Mouse (Mus musculus): ENCODE data around the gene Traf3ip2. TPM values are rescaled to one million over a fixed set of nuclear protein-coding genes. Genes with fewer than 3 reads are reported as not detected.

The Traf3ip2 gene
- polyA plus RNA-seq (2012; ENCODE audit: insufficient read depth, insufficient read length, missing spikeins) = 8.8 and 11.0 TPM in 2 replicates

DNA sequence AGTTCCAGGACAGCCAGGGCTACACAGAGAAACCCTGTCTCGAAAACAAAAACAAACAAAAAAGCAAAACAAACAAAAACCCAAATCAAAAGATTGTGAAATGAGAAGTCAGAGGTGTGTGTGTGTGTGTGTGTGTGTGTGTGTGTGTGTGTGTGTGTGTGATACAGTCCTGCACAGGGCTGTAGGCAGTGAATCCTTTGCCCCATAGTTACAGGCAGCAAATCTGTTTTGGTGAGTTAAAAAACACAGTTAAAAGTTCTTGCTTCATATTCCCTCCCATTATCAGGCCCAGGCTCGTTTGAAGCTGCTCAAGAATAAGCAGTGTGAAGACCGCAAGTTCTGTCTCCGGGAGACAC, at the start of gene Traf3ip2:
Gene Traf3ip2 (plus strand): TSS at position 302 of the 356 bp plus-strand sequence.
- Histone ChIP-seq H3K27ac (ENCODE audit: insufficient read depth, low read depth, low read length) (0 out of 2 replicates have a peak within 1 kb of the TSS, but pooled peaks have one; percentile 21), H3K4me3 (ENCODE audit: insufficient read depth, low read length) (peak within 1 kb of the TSS; percentile 54), H3K4me1 (ENCODE audit: control insufficient read depth, insufficient read depth, low read length) (peaks cover 3% of the 10 kb centered on the region; the same call in 1 of the 2 replicates)
- TF ChIP-seq POLR2A (IDR thresholded peaks at IDR 0.05; ENCODE audit: borderline replicate concordance, low read depth, low read length) = no peak
- no peak for TF ChIP-seq CTCF (IDR thresholded peaks at IDR 0.05; ENCODE audit: low read depth, low read length)

- no peak overlapping the region for H3K4me3 ChIP-seq (ENCODE audit: insufficient read depth, low read length)
- TF ChIP-seq POLR2A (IDR thresholded peaks at IDR 0.05; ENCODE audit: borderline replicate concordance, low read depth, low read length) (no peak), CTCF (IDR thresholded peaks at IDR 0.05; ENCODE audit: low read depth, low read length) (no peak)
- no peak overlapping the region for H3K27ac ChIP-seq (ENCODE audit: insufficient read depth, low read depth, low read length)
- H3K4me1 ChIP-seq (ENCODE audit: control insufficient read depth, insufficient read depth, low read length) = peaks cover 4% of the 10 kb centered on the region; the same call in 1 of the 2 replicates
Measured at GRCm38 (mm10) chr10:39563552-39564223, 49.0 kb upstream of the Traf3ip2 start.

DNA sequence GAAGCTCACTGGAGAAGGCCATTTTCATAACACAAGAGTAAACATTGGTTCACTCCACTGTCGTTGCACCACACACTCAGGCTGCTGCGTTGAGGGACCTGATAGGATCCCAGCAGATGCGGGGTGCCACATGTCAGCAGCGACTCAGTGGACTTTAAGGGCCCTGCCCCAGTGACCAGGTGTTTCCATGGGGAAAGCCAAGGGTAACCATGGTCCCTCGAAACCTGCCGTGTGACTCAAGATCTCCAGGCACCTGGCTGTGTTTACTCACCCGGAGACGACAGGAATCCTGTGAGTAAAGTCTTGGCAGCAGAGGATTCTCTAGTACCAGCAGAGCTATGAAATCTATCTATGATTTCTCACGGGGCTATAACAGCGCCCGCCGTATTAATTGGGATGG, 45.8 kb upstream of the Traf3ip2 start:
- Histone ChIP-seq H3K4me3 (ENCODE audit: insufficient read depth, low read length) (no peak overlapping the region), H3K4me1 (ENCODE audit: control insufficient read depth, insufficient read depth, low read length) (peaks cover 5% of the 10 kb centered on the region), H3K27ac (ENCODE audit: insufficient read depth, low read depth, low read length) (no peak overlapping the region)
- no peak for TF ChIP-seq POLR2A (IDR thresholded peaks at IDR 0.05; ENCODE audit: borderline replicate concordance, low read depth, low read length)
- TF ChIP-seq CTCF (IDR thresholded peaks at IDR 0.05; ENCODE audit: low read depth, low read length) = no peak

DNA sequence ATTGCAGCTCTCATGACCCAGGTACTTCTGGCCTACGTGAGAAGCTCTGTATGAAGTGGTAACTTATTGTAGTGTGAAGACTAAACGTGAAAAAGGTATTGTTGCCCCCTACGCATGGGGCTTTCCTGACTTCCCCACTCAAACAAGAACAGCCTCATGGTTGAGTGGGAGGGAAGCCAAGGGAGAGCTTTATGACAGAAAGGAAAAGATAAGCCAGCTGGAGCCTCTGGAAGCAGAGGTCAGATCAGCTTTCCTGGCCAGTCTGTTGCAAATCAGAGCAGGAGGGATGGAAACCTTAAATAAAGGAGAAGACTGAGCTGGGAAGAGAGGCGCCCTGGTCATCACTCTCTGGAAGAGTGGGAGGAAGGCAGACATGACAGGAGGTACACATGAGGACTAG, 43.7 kb upstream of the Traf3ip2 start:
- TF ChIP-seq CTCF (IDR thresholded peaks at IDR 0.05; ENCODE audit: low read depth, low read length) = no peak
- no peak for TF ChIP-seq POLR2A (IDR thresholded peaks at IDR 0.05; ENCODE audit: borderline replicate concordance, low read depth, low read length)
- no peak overlapping the region for H3K27ac ChIP-seq (ENCODE audit: insufficient read depth, low read depth, low read length)
- peaks cover 5% of the 10 kb centered on the region for H3K4me1 ChIP-seq (ENCODE audit: control insufficient read depth, insufficient read depth, low read length)
- no peak overlapping the region for H3K4me3 ChIP-seq (ENCODE audit: insufficient read depth, low read length)

DNA sequence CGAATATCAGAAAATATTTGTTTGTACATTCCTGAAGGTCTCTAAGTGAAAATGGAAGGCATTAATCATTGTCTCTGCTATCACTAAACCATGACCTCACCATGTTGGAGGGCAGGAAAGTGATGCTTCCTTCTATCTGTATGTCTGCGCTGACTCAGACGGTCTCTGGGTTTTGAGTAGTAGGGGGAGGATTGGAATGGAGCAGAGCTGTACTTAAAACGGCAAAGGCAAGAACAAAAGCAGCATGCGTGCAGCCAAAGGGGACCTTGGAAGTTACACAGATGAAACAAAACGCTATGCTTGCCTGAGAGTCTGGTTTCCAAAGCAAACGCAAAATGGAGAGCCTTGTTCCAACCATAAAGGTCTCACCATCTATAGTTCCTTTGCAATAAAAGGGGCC, 41.7 kb upstream of the Traf3ip2 start:
- H3K4me3 ChIP-seq (ENCODE audit: insufficient read depth, low read length) = no peak overlapping the region
- TF ChIP-seq POLR2A (IDR thresholded peaks at IDR 0.05; ENCODE audit: borderline replicate concordance, low read depth, low read length) = no peak
- TF ChIP-seq CTCF (IDR thresholded peaks at IDR 0.05; ENCODE audit: low read depth, low read length) = no peak

GRCm38 (mm10) chr10:39572050-39572671, 40.6 kb upstream of the Traf3ip2 start:
- Histone ChIP-seq H3K4me1 (ENCODE audit: control insufficient read depth, insufficient read depth, low read length) (peaks cover 5% of the 10 kb centered on the region), H3K27ac (ENCODE audit: insufficient read depth, low read depth, low read length) (no peak overlapping the region), H3K4me3 (ENCODE audit: insufficient read depth, low read length) (no peak overlapping the region)
- TF ChIP-seq CTCF (IDR thresholded peaks at IDR 0.05; ENCODE audit: low read depth, low read length) (no peak), POLR2A (IDR thresholded peaks at IDR 0.05; ENCODE audit: borderline replicate concordance, low read depth, low read length) (no peak)

More for the DNA sequence above, 41.7 kb upstream of the Traf3ip2 start:
- Histone ChIP-seq H3K4me1 (ENCODE audit: control insufficient read depth, insufficient read depth, low read length) (peaks cover 5% of the 10 kb centered on the region), H3K27ac (ENCODE audit: insufficient read depth, low read depth, low read length) (no peak overlapping the region)

GRCm38 (mm10) chr10:39572672-39573051, 40.1 kb upstream of the Traf3ip2 start:
- Histone ChIP-seq H3K27ac (ENCODE audit: insufficient read depth, low read depth, low read length) (no peak overlapping the region), H3K4me1 (ENCODE audit: control insufficient read depth, insufficient read depth, low read length) (peaks cover 5% of the 10 kb centered on the region), H3K4me3 (ENCODE audit: insufficient read depth, low read length) (no peak overlapping the region)
- TF ChIP-seq POLR2A (IDR thresholded peaks at IDR 0.05; ENCODE audit: borderline replicate concordance, low read depth, low read length) = no peak
- no peak for TF ChIP-seq CTCF (IDR thresholded peaks at IDR 0.05; ENCODE audit: low read depth, low read length)

- TF ChIP-seq POLR2A (IDR thresholded peaks at IDR 0.05; ENCODE audit: borderline replicate concordance, low read depth, low read length) = no peak
- TF ChIP-seq CTCF (IDR thresholded peaks at IDR 0.05; ENCODE audit: low read depth, low read length) = no peak
- Histone ChIP-seq H3K27ac (ENCODE audit: insufficient read depth, low read depth, low read length) (no peak overlapping the region), H3K4me3 (ENCODE audit: insufficient read depth, low read length) (no peak overlapping the region), H3K4me1 (ENCODE audit: control insufficient read depth, insufficient read depth, low read length) (no peaks in the 10 kb centered on the region)
Measured at GRCm38 (mm10) chr10:39576466-39576865, 36.3 kb upstream of the Traf3ip2 start.

DNA sequence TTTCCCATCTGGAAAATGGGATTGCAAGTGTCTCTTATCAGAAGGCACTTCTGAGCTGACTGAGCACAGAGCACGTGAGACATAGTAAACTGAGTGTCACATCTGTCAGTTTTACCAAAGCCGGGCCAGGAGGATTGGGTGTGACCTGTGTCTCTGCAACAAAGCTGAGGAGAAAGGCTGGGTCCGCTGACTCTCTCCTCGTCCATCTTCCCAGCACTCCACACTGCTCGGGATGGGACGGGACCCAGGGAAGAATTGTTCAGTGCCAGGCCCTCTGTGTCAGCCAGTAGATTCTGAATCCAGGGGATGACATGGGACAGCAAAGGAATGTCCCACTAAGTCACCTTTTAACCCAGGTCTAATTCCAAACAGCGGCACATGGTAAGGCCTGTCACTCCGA, 32.3 kb upstream of the Traf3ip2 start:
- Histone ChIP-seq H3K27ac (ENCODE audit: insufficient read depth, low read depth, low read length) (no peak overlapping the region), H3K4me1 (ENCODE audit: control insufficient read depth, insufficient read depth, low read length) (no peaks in the 10 kb centered on the region), H3K4me3 (ENCODE audit: insufficient read depth, low read length) (no peak overlapping the region)
- TF ChIP-seq CTCF (IDR thresholded peaks at IDR 0.05; ENCODE audit: low read depth, low read length) (no peak), POLR2A (IDR thresholded peaks at IDR 0.05; ENCODE audit: borderline replicate concordance, low read depth, low read length) (no peak)

DNA sequence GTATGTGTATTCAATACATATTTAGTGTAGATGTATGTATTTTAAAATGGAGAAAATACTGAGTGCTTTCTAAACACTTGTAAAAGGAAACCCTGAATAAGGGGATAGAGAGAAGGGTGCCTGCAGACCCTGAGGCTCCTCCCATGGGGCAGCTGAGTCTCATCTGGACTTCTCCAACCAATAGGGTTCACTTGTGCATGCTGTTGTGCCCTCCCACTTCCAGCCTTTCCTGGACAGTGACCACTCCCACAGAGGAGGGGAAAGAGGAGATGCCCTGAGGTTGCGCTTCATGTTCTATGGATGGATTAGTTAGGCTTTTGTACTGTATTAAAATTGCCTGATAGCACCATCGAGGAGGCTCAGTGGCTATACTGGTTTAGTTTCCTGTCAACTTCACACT, 30.3 kb upstream of the Traf3ip2 start:
- H3K4me1 ChIP-seq (ENCODE audit: control insufficient read depth, insufficient read depth, low read length) = no peaks in the 10 kb centered on the region
- H3K27ac ChIP-seq (ENCODE audit: insufficient read depth, low read depth, low read length) = no peak overlapping the region
- TF ChIP-seq CTCF (IDR thresholded peaks at IDR 0.05; ENCODE audit: low read depth, low read length) (no peak), POLR2A (IDR thresholded peaks at IDR 0.05; ENCODE audit: borderline replicate concordance, low read depth, low read length) (no peak)
- H3K4me3 ChIP-seq (ENCODE audit: insufficient read depth, low read length) = no peak overlapping the region

Measured in bone marrow macrophage, adult 2 months (primary cell).